Mouse (Mus musculus): ENCODE results near the gene Cct3. TPM values are rescaled to one million over a fixed set of nuclear protein-coding genes. Genes with fewer than 3 reads are reported as not detected.
"Not testable (repeated sequence)": the region's sequence is repeated elsewhere in the genome, so short reads cannot be mapped to it uniquely, and the experiment has no call there.

The Cct3 gene
- polyA plus RNA-seq, 1 experiment from 2014 or later: 444 TPM

- 84% methylated on average over 5 of the region's 5 CpGs for WGBS
- Histone ChIP-seq H3K4me2 (ENCODE audit: low read length) (no peak overlapping the region), H3K36me3 (ENCODE audit: control insufficient read depth, insufficient read depth, low read length) (no peaks in the 10 kb centered on the region), H3K27me3 (ENCODE audit: control insufficient read depth, insufficient read depth, low read depth, low read length) (no peaks in the 10 kb centered on the region), H3K9me3 (replicated peaks; ENCODE audit: control insufficient read depth, low read length, poor library complexity, severe bottlenecking) (no peaks in the 10 kb centered on the region), H3K4me1 (ENCODE audit: control insufficient read depth, insufficient read depth, low read length) (no peaks in the 10 kb centered on the region), H3K4me3 (ENCODE audit: low read depth, low read length) (no peak overlapping the region), H3K9ac (ENCODE audit: low read depth, low read length) (no peak overlapping the region), H3K27ac (ENCODE audit: low read length) (no peak overlapping the region)
- no peak for ATAC-seq
These were observed 27.9 kb upstream of the Cct3 start for GRCm38 (mm10) chr3:88268991-88269390.

DNA sequence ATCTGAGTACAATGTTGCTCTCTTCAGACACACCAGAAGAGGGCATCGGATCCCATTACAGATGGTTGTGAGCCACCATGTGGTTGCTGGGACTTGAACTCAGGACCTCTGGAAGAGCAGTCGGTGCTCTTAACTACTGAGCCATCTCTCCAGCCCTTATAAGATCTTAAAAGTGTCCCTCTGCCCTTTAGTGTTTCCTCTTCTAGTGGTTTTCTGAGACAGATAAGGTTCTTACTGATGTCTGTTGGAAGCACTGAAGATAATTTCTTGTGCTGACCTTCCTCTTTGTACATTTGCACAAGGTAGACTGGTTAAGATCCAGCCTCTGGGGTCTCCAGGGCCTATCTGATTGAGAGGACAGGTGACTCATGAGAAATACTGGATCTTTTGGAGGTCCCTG, 25.6 kb upstream of the Cct3 start:
- H3K36me3 ChIP-seq (ENCODE audit: control insufficient read depth, insufficient read depth, low read length); H3K4me1 ChIP-seq (ENCODE audit: control insufficient read depth, insufficient read depth, low read length); H3K27ac ChIP-seq (ENCODE audit: low read length); H3K4me2 ChIP-seq (ENCODE audit: low read length); H3K9me3 ChIP-seq (replicated peaks; ENCODE audit: control insufficient read depth, low read length, poor library complexity, severe bottlenecking); H3K9ac ChIP-seq (ENCODE audit: low read depth, low read length); H3K27me3 ChIP-seq (ENCODE audit: control insufficient read depth, insufficient read depth, low read depth, low read length); H3K4me3 ChIP-seq (ENCODE audit: low read depth, low read length); ATAC-seq: not testable (repeated sequence)
- WGBS: 93% methylated on average over 2 of the region's 2 CpGs

GRCm38 (mm10) chr3:88271859-88272258, 25.1 kb upstream of the Cct3 start:
- Histone ChIP-seq H3K4me3 (ENCODE audit: low read depth, low read length) (no peak overlapping the region), H3K9me3 (replicated peaks; ENCODE audit: control insufficient read depth, low read length, poor library complexity, severe bottlenecking) (no peaks in the 10 kb centered on the region), H3K9ac (ENCODE audit: low read depth, low read length) (no peak overlapping the region), H3K4me1 (ENCODE audit: control insufficient read depth, insufficient read depth, low read length) (no peaks in the 10 kb centered on the region), H3K27me3 (ENCODE audit: control insufficient read depth, insufficient read depth, low read depth, low read length) (no peaks in the 10 kb centered on the region), H3K4me2 (ENCODE audit: low read length) (no peak overlapping the region), H3K27ac (ENCODE audit: low read length) (no peak overlapping the region), H3K36me3 (ENCODE audit: control insufficient read depth, insufficient read depth, low read length) (no peaks in the 10 kb centered on the region)
- 92% methylated on average over 3 of the region's 3 CpGs for WGBS
- ATAC-seq: no peak

DNA sequence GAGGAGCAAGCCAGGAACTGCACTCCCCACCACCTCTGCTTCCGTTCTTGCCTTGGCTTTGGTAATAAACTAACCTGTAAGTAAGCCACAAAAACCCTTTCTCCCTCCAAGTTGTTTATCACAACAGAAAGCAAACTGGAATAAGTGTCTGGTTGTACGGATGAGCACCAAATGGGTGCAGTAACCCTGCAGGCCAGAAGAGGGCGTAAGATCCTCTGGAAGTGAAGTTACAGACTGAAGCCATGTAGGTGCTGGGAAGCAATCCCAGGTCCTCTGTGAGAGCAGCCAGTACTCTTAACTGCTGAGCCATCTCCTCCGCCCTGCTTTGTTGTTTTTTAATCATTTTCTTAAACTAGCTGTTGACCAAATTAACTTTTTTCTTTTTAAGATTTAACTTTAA, 22.9 kb upstream of the Cct3 start:
- ATAC-seq: no peak
- Histone ChIP-seq H3K4me1 (ENCODE audit: control insufficient read depth, insufficient read depth, low read length) (no peaks in the 10 kb centered on the region), H3K9me3 (replicated peaks; ENCODE audit: control insufficient read depth, low read length, poor library complexity, severe bottlenecking) (no peaks in the 10 kb centered on the region), H3K4me2 (ENCODE audit: low read length) (no peak overlapping the region), H3K27ac (ENCODE audit: low read length) (no peak overlapping the region), H3K27me3 (ENCODE audit: control insufficient read depth, insufficient read depth, low read depth, low read length) (no peaks in the 10 kb centered on the region), H3K9ac (ENCODE audit: low read depth, low read length) (no peak overlapping the region), H3K4me3 (ENCODE audit: low read depth, low read length) (no peak overlapping the region), H3K36me3 (ENCODE audit: control insufficient read depth, insufficient read depth, low read length) (no peaks in the 10 kb centered on the region)
- WGBS: 100% methylated on average over 4 of the region's 4 CpGs

GRCm38 (mm10) chr3:88276121-88276520, 20.8 kb upstream of the Cct3 start:
- Histone ChIP-seq H3K4me2 (ENCODE audit: low read length) (no peak overlapping the region), H3K27ac (ENCODE audit: low read length) (no peak overlapping the region), H3K4me1 (ENCODE audit: control insufficient read depth, insufficient read depth, low read length) (no peaks in the 10 kb centered on the region), H3K9ac (ENCODE audit: low read depth, low read length) (no peak overlapping the region), H3K27me3 (ENCODE audit: control insufficient read depth, insufficient read depth, low read depth, low read length) (no peaks in the 10 kb centered on the region), H3K36me3 (ENCODE audit: control insufficient read depth, insufficient read depth, low read length) (no peaks in the 10 kb centered on the region), H3K4me3 (ENCODE audit: low read depth, low read length) (no peak overlapping the region), H3K9me3 (replicated peaks; ENCODE audit: control insufficient read depth, low read length, poor library complexity, severe bottlenecking) (no peaks in the 10 kb centered on the region)
- no peak for ATAC-seq
- WGBS: 77% methylated on average over 2 of the region's 2 CpGs

GRCm38 (mm10) chr3:88276529-88277143, 20.3 kb upstream of the Cct3 start:
- H3K9me3 ChIP-seq (replicated peaks; ENCODE audit: control insufficient read depth, low read length, poor library complexity, severe bottlenecking): no peaks in the 10 kb centered on the region
- no peaks in the 10 kb centered on the region for H3K4me1 ChIP-seq (ENCODE audit: control insufficient read depth, insufficient read depth, low read length)
- no peak overlapping the region for H3K4me2 ChIP-seq (ENCODE audit: low read length)
- no peak overlapping the region for H3K27ac ChIP-seq (ENCODE audit: low read length)
- no peak for ATAC-seq
- H3K36me3 ChIP-seq (ENCODE audit: control insufficient read depth, insufficient read depth, low read length): no peaks in the 10 kb centered on the region
- H3K27me3 ChIP-seq (ENCODE audit: control insufficient read depth, insufficient read depth, low read depth, low read length): no peaks in the 10 kb centered on the region
- no peak overlapping the region for H3K9ac ChIP-seq (ENCODE audit: low read depth, low read length)
- WGBS: 57% methylated on average over 7 of the region's 7 CpGs
- H3K4me3 ChIP-seq (ENCODE audit: low read depth, low read length): no peak overlapping the region

GRCm38 (mm10) chr3:88280035-88280434, 16.9 kb upstream of the Cct3 start:
- ATAC-seq: no peak
- Histone ChIP-seq H3K9ac (ENCODE audit: low read depth, low read length) (no peak overlapping the region), H3K9me3 (replicated peaks; ENCODE audit: control insufficient read depth, low read length, poor library complexity, severe bottlenecking) (no peaks in the 10 kb centered on the region), H3K4me2 (ENCODE audit: low read length) (no peak overlapping the region), H3K4me3 (ENCODE audit: low read depth, low read length) (no peak overlapping the region), H3K27me3 (ENCODE audit: control insufficient read depth, insufficient read depth, low read depth, low read length) (no peaks in the 10 kb centered on the region), H3K27ac (ENCODE audit: low read length) (no peak overlapping the region), H3K36me3 (ENCODE audit: control insufficient read depth, insufficient read depth, low read length) (no peaks in the 10 kb centered on the region), H3K4me1 (ENCODE audit: control insufficient read depth, insufficient read depth, low read length) (no peaks in the 10 kb centered on the region)
- WGBS: 93% methylated on average over 2 of the region's 2 CpGs

DNA sequence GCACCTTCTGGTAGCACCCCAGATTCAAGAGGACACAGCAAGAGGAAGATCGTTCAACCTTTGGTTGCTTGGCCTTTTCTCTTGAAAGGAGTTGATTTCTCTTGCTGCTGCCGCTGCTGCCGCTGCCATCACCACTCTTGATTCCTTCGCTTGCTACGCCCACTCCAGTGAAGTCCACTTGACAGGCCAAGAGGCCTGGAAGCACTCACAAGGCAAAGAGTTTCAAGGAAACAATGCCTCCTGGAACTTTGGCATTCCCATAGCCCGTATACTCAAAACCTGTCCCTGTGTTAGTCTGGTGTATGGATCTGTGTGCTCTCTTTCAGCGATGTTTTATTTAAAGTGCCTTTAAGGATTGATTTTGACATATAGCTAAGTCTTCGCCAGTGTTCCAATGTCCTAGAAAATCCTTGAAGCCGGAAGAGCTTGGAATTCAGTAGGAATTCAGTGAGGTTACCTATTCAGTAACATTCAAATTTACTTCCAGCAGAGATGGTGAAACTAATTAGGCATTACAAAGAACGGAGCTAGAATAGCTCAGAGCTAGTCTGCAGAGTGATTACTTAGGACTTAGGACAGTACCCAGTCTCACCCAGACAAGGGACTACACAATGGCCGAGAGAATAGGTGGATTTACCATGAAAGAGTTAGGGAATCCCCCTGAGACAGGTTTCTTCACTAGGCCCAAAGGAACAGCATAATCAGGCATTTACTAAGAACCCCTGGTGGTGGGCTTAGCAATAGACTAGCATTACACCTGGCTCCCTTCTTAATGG, 15.6 kb upstream of the Cct3 start:
- H3K4me3 ChIP-seq (ENCODE audit: low read depth, low read length); H3K9ac ChIP-seq (ENCODE audit: low read depth, low read length); H3K27ac ChIP-seq (ENCODE audit: low read length); H3K9me3 ChIP-seq (replicated peaks; ENCODE audit: control insufficient read depth, low read length, poor library complexity, severe bottlenecking); ATAC-seq; H3K27me3 ChIP-seq (ENCODE audit: control insufficient read depth, insufficient read depth, low read depth, low read length); H3K36me3 ChIP-seq (ENCODE audit: control insufficient read depth, insufficient read depth, low read length); H3K4me2 ChIP-seq (ENCODE audit: low read length); H3K4me1 ChIP-seq (ENCODE audit: control insufficient read depth, insufficient read depth, low read length): not testable (repeated sequence)
- WGBS: 54% methylated on average over 11 of the region's 11 CpGs

- not testable (repeated sequence) for H3K27ac ChIP-seq (ENCODE audit: low read length); H3K4me2 ChIP-seq (ENCODE audit: low read length); H3K9ac ChIP-seq (ENCODE audit: low read depth, low read length); H3K27me3 ChIP-seq (ENCODE audit: control insufficient read depth, insufficient read depth, low read depth, low read length); H3K36me3 ChIP-seq (ENCODE audit: control insufficient read depth, insufficient read depth, low read length); H3K4me1 ChIP-seq (ENCODE audit: control insufficient read depth, insufficient read depth, low read length); H3K9me3 ChIP-seq (replicated peaks; ENCODE audit: control insufficient read depth, low read length, poor library complexity, severe bottlenecking); ATAC-seq; H3K4me3 ChIP-seq (ENCODE audit: low read depth, low read length)
- 95% methylated on average over 14 of the region's 14 CpGs for WGBS
These were observed 11.9 kb upstream of the Cct3 start for GRCm38 (mm10) chr3:88284815-88285564.

Measured in midbrain, embryonic 16.5 days (tissue).